Mouse (Mus musculus): ENCODE measurements around the gene Jazf1. TPM values are rescaled to one million over a fixed set of nuclear protein-coding genes. Genes with fewer than 3 reads are reported as not detected.

The Jazf1 gene
- polyA plus RNA-seq, 1 experiment from 2014 or later = 11.5 TPM

- H3K27ac ChIP-seq (ENCODE audit: poor library complexity, severe bottlenecking) = peak overlapping the region; percentile 75
- H3K4me2 ChIP-seq = no peak overlapping the region
- no peak overlapping the region for H3K9ac ChIP-seq
- peak; percentile 23; the same call in 1 of the 2 replicates for ATAC-seq (ENCODE audit: insufficient number of reproducible peaks, low FRiP score)
- H3K36me3 ChIP-seq = no peaks in the 10 kb centered on the region
- no peaks in the 10 kb centered on the region for H3K9me3 ChIP-seq (replicated peaks)
- H3K4me1 ChIP-seq (replicated peaks) = peaks cover 48% of the 10 kb centered on the region
- no peak overlapping the region for H3K4me3 ChIP-seq
- 59% methylated on average over 16 of the region's 16 CpGs for WGBS
- no peaks in the 10 kb centered on the region for H3K27me3 ChIP-seq (replicated peaks)
Observed at GRCm38 (mm10) chr6:52795029-52795841, 273.2 kb downstream of the Jazf1 start.

GRCm38 (mm10) chr6:52792455-52792854 lies 276.0 kb downstream of the Jazf1 start:
- H3K36me3 ChIP-seq = no peaks in the 10 kb centered on the region
- no peak overlapping the region for H3K4me2 ChIP-seq
- H3K4me3 ChIP-seq = no peak overlapping the region
- H3K9ac ChIP-seq = no peak overlapping the region
- H3K4me1 ChIP-seq (replicated peaks) = peaks cover 50% of the 10 kb centered on the region
- no peaks in the 10 kb centered on the region for H3K27me3 ChIP-seq (replicated peaks)
- no peaks in the 10 kb centered on the region for H3K9me3 ChIP-seq (replicated peaks)
- H3K27ac ChIP-seq (ENCODE audit: poor library complexity, severe bottlenecking) = peak overlapping the region; percentile 1; the same call in 1 of the 2 replicates
- ATAC-seq (ENCODE audit: insufficient number of reproducible peaks, low FRiP score) = 0 out of 2 replicates have a peak, but pooled peaks have one; percentile 14
- WGBS = 68% methylated on average over 3 of the region's 3 CpGs

GRCm38 (mm10) chr6:52790781-52791180 lies 277.6 kb downstream of the Jazf1 start:
- WGBS = 74% methylated on average over 4 of the region's 4 CpGs
- Histone ChIP-seq H3K4me3 (no peak overlapping the region), H3K9ac (no peak overlapping the region), H3K27ac (ENCODE audit: poor library complexity, severe bottlenecking) (no peak overlapping the region), H3K36me3 (no peaks in the 10 kb centered on the region), H3K4me2 (no peak overlapping the region), H3K4me1 (replicated peaks) (peaks cover 34% of the 10 kb centered on the region), H3K9me3 (replicated peaks) (no peaks in the 10 kb centered on the region), H3K27me3 (replicated peaks) (no peaks in the 10 kb centered on the region)
- ATAC-seq (ENCODE audit: insufficient number of reproducible peaks, low FRiP score) = no peak

DNA sequence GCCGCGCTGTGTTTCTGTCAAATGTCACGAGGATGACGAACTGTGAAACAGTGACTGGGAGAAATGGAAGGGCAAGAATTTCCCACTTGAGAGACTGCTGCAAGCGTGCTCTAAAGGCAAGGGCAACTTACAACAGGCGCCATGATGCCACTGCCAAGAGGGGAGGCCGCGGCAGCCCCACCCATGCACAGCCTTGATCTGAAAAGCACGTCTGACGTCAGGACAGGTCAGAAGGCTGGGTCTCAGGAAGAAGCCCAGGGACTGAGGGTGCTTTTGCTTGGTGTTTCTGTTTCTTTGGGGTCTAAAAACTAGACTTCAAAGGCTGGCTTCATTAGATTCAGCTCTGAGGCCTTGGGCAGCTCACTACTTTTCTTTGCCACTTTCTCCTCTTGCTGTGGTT lies 278.1 kb downstream of the Jazf1 start:
- Histone ChIP-seq H3K36me3 (no peaks in the 10 kb centered on the region), H3K27ac (ENCODE audit: poor library complexity, severe bottlenecking) (no peak overlapping the region), H3K4me2 (no peak overlapping the region), H3K4me3 (no peak overlapping the region), H3K9ac (no peak overlapping the region), H3K9me3 (replicated peaks) (no peaks in the 10 kb centered on the region), H3K27me3 (replicated peaks) (no peaks in the 10 kb centered on the region), H3K4me1 (replicated peaks) (peaks cover 32% of the 10 kb centered on the region)
- 44% methylated on average over 10 of the region's 10 CpGs for WGBS
- no peak for ATAC-seq (ENCODE audit: insufficient number of reproducible peaks, low FRiP score)

- WGBS = 82% methylated on average over 5 of the region's 5 CpGs
- Histone ChIP-seq H3K9me3 (replicated peaks) (0 out of 2 replicates have a peak, but pooled peaks cover 2% of the 10 kb centered on the region), H3K4me2 (no peak overlapping the region), H3K4me1 (replicated peaks) (peaks cover 8% of the 10 kb centered on the region; the same call in 1 of the 2 replicates), H3K36me3 (no peaks in the 10 kb centered on the region), H3K27me3 (replicated peaks) (no peaks in the 10 kb centered on the region), H3K4me3 (no peak overlapping the region), H3K9ac (no peak overlapping the region), H3K27ac (ENCODE audit: poor library complexity, severe bottlenecking) (no peak overlapping the region)
- ATAC-seq (ENCODE audit: insufficient number of reproducible peaks, low FRiP score) = no peak
Observed at GRCm38 (mm10) chr6:52779546-52779945, 288.9 kb downstream of the Jazf1 start.

- no peak overlapping the region for H3K4me2 ChIP-seq
- H3K9me3 ChIP-seq (replicated peaks) = no peaks in the 10 kb centered on the region
- no peaks in the 10 kb centered on the region for H3K27me3 ChIP-seq (replicated peaks)
- H3K9ac ChIP-seq = no peak overlapping the region
- ATAC-seq (ENCODE audit: insufficient number of reproducible peaks, low FRiP score) = no peak
- peaks cover 8% of the 10 kb centered on the region; the same call in 1 of the 2 replicates for H3K4me1 ChIP-seq (replicated peaks)
- no peak overlapping the region for H3K4me3 ChIP-seq
- H3K27ac ChIP-seq (ENCODE audit: poor library complexity, severe bottlenecking) = no peak overlapping the region
- WGBS = 89% methylated on average over 5 of the region's 5 CpGs
- H3K36me3 ChIP-seq = no peaks in the 10 kb centered on the region
Observed at GRCm38 (mm10) chr6:52778523-52778922, 289.9 kb downstream of the Jazf1 start.

DNA sequence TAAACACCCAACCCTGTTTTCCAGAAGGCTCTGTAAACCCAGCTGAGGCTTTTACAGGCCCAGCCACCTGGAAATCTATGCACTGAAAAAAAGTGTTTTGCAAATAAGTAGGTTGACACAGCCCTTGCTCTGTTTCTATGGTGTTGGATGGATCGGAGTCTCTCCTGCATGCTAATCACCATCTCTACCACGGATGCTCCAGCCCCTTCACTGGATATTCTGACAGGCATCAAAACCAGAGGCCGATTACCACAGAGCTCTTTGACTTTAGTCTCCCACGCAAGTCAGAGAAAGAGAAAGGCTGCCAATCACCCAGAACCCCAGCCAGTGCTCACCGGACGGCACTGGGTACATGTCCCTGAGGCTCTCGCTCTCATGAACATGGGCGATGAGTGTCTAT lies 291.4 kb downstream of the Jazf1 start:
- no peaks in the 10 kb centered on the region for H3K27me3 ChIP-seq (replicated peaks)
- no peak overlapping the region for H3K4me2 ChIP-seq
- H3K36me3 ChIP-seq = peaks cover under 1% of the 10 kb centered on the region; the same call in 1 of the 2 replicates
- no peak overlapping the region for H3K4me3 ChIP-seq
- no peaks in the 10 kb centered on the region for H3K9me3 ChIP-seq (replicated peaks)
- ATAC-seq (ENCODE audit: insufficient number of reproducible peaks, low FRiP score) = no peak
- no peak overlapping the region for H3K27ac ChIP-seq (ENCODE audit: poor library complexity, severe bottlenecking)
- H3K4me1 ChIP-seq (replicated peaks) = peaks cover 8% of the 10 kb centered on the region; the same call in 1 of the 2 replicates
- 86% methylated on average over 8 of the region's 8 CpGs for WGBS
- no peak overlapping the region for H3K9ac ChIP-seq

DNA sequence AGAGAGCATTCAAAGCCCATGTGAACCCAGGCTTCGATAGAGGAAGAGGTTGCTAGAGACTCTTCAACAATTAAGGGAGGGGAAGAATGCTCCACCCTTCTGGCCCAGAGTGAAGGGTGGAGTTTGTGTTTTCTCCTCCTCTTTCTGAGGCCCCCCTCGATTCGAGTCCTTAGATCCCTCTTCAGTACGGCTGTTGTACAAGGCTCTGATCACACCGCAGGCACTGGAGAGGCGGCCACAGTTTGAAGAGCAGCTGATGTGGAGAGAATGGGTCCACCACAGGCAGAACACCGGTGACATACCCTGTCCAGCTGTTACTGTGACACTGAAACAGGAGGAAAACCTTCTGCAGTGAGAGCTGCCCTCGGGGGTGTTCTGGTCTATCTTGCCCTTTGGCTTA lies 292.5 kb downstream of the Jazf1 start:
- Histone ChIP-seq H3K36me3 (peaks cover 4% of the 10 kb centered on the region; the same call in 1 of the 2 replicates), H3K4me2 (no peak overlapping the region), H3K9me3 (replicated peaks) (no peaks in the 10 kb centered on the region), H3K27me3 (replicated peaks) (no peaks in the 10 kb centered on the region), H3K9ac (no peak overlapping the region), H3K4me3 (no peak overlapping the region), H3K4me1 (replicated peaks) (peaks cover 8% of the 10 kb centered on the region; the same call in 1 of the 2 replicates), H3K27ac (ENCODE audit: poor library complexity, severe bottlenecking) (no peak overlapping the region)
- 80% methylated on average over 8 of the region's 8 CpGs for WGBS
- no peak for ATAC-seq (ENCODE audit: insufficient number of reproducible peaks, low FRiP score)

- no peaks in the 10 kb centered on the region for H3K9me3 ChIP-seq (replicated peaks)
- no peak overlapping the region for H3K27ac ChIP-seq (ENCODE audit: poor library complexity, severe bottlenecking)
- H3K4me3 ChIP-seq = no peak overlapping the region
- no peak overlapping the region for H3K9ac ChIP-seq
- H3K27me3 ChIP-seq (replicated peaks) = no peaks in the 10 kb centered on the region
- peak; percentile 45; the same call in 1 of the 2 replicates for ATAC-seq (ENCODE audit: insufficient number of reproducible peaks, low FRiP score)
- H3K4me1 ChIP-seq (replicated peaks) = peaks cover 8% of the 10 kb centered on the region; the same call in 1 of the 2 replicates
- peaks cover 8% of the 10 kb centered on the region; the same call in 1 of the 2 replicates for H3K36me3 ChIP-seq
- whole genome bisulfite sequencing = 74% methylated on average over 3 of the region's 3 CpGs
- H3K4me2 ChIP-seq = no peak overlapping the region
Observed at GRCm38 (mm10) chr6:52775350-52775749, 293.1 kb downstream of the Jazf1 start.

DNA sequence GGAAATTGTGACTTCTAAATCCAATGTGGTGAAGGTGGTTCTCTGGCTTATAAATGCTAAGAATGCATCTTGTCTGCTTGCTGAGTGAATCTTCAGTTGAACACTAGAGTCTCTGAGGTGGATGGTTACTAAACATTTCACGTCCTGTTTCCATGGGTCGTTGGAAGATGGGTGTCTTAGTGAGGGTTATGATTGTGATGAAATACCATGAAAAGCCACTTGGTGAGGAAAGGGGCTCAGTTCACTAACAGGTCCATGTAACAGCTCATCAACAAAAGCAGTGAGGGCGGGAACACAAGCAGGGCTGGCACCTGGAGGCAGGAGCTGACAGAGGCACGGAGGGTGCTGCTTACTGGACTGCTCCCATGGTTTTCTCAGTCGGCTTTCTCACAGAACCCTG lies 295.3 kb downstream of the Jazf1 start:
- 77% methylated on average over 5 of the region's 5 CpGs for WGBS
- H3K9me3 ChIP-seq (replicated peaks) = no peaks in the 10 kb centered on the region

GRCm38 (mm10) chr6:52770789-52771188 lies 297.6 kb downstream of the Jazf1 start:
- Histone ChIP-seq H3K4me3 (no peak overlapping the region), H3K4me1 (replicated peaks) (peaks cover 5% of the 10 kb centered on the region; the same call in 1 of the 2 replicates), H3K9me3 (replicated peaks) (no peaks in the 10 kb centered on the region), H3K27me3 (replicated peaks) (no peaks in the 10 kb centered on the region), H3K4me2 (no peak overlapping the region), H3K27ac (ENCODE audit: poor library complexity, severe bottlenecking) (no peak overlapping the region), H3K9ac (no peak overlapping the region), H3K36me3 (peaks cover 40% of the 10 kb centered on the region)
- no peak for ATAC-seq (ENCODE audit: insufficient number of reproducible peaks, low FRiP score)
- WGBS = 78% methylated on average over 1 of the region's 1 CpGs

More for the DNA sequence above, 295.3 kb downstream of the Jazf1 start:
- Histone ChIP-seq H3K4me2 (no peak overlapping the region), H3K36me3 (peaks cover 25% of the 10 kb centered on the region), H3K27me3 (replicated peaks) (no peaks in the 10 kb centered on the region), H3K4me3 (no peak overlapping the region), H3K4me1 (replicated peaks) (peaks cover 8% of the 10 kb centered on the region; the same call in 1 of the 2 replicates), H3K27ac (ENCODE audit: poor library complexity, severe bottlenecking) (no peak overlapping the region), H3K9ac (no peak overlapping the region)
- no peak for ATAC-seq (ENCODE audit: insufficient number of reproducible peaks, low FRiP score)

Measured in heart, embryonic 12.5 days (tissue).